Mouse (Mus musculus) lung, embryonic 15.5 days (tissue): ENCODE data around the gene Dpy19l3. TPM values are rescaled to one million over a fixed set of nuclear protein-coding genes. Genes with fewer than 3 reads are reported as not detected.

Experiments
- ATAC-seq: fragments of 200-750 bp; cut with Nextera tagmentation; 2 replicates; pipeline ENCODE4 v1.8.0; 2017; ENCODE audit warnings: moderate number of reproducible peaks, borderline replicate concordance; ENCODE audit not compliant: low FRiP score, low TSS enrichment; ENCODE audit errors: extremely low read depth
- H3K27ac ChIP-seq: fragments of 300-500 bp; sonication (generic); 2 replicates; pipeline ENCODE4 v1.5.1; 2015; ENCODE audit warnings: moderate library complexity, mild to moderate bottlenecking, inconsistent platforms
- H3K27me3 ChIP-seq: fragments of 300-500 bp; sonication (generic); 2 replicates; pipeline ENCODE4 v1.6.1; 2015; ENCODE audit warnings: inconsistent platforms
- H3K36me3 ChIP-seq: fragments of 300-500 bp; sonication (generic); 2 replicates; pipeline ENCODE4 v1.6.1; 2015; ENCODE audit warnings: inconsistent platforms
- H3K4me1 ChIP-seq: fragments of 300-500 bp; sonication (generic); 2 replicates; pipeline ENCODE4 v1.6.1; 2015; ENCODE audit warnings: inconsistent platforms
- H3K4me2 ChIP-seq: fragments of 300-500 bp; sonication (generic); 2 replicates; pipeline ENCODE4 v1.6.1; 2015; ENCODE audit warnings: inconsistent platforms, mild to moderate bottlenecking, moderate library complexity
- H3K4me3 ChIP-seq: fragments of 300-500 bp; sonication (generic); 2 replicates; pipeline ENCODE4 v1.5.1; 2015; ENCODE audit warnings: mild to moderate bottlenecking, inconsistent platforms
- H3K9ac ChIP-seq: fragments of 300-500 bp; sonication (generic); 2 replicates; pipeline ENCODE4 v1.6.1; 2015; ENCODE audit warnings: inconsistent platforms
- H3K9me3 ChIP-seq: fragments of 300-500 bp; sonication (generic); 2 replicates; pipeline ENCODE4 v1.6.1; 2016; ENCODE audit warnings: inconsistent platforms
- WGBS: fragments of 180-500 bp; shearing (Covaris S2); methylation state at CpG from one replicate; pipeline ENCODE4 v1.1.7; 2015; 5-methylcytosine and 5-hydroxymethylcytosine counted together
- polyA plus RNA-seq: library from polyadenylated mRNA; unstranded; fragments of >200 nt; fragmentation: Nextera tagmentation; extraction: Ambion mirVana; gene quantifications from 2 replicates; pipeline ENCODE4 v1.2.1, GENCODE M21; 2015

Dpy19l3 gene
- polyA plus RNA-seq, 1 experiment from 2014 or later: 34.6 TPM

- Histone ChIP-seq H3K9ac (no peak overlapping the region), H3K36me3 (peaks cover 23% of the 10 kb centered on the region), H3K4me3 (no peak overlapping the region), H3K4me1 (peaks cover 9% of the 10 kb centered on the region; the same call in 1 of the 2 replicates), H3K27ac (no peak overlapping the region), H3K9me3 (no peaks in the 10 kb centered on the region), H3K27me3 (no peaks in the 10 kb centered on the region), H3K4me2 (no peak overlapping the region)
- ATAC-seq: no peak
- WGBS: 69% methylated on average over 9 of the region's 9 CpGs
Observed at GRCm38 (mm10) chr7:35648239-35649069, 105.8 kb downstream of the Dpy19l3 start.

- H3K4me3 ChIP-seq: peak within 1 kb of the TSS; percentile 85
- under 1% methylated on average over 59 of the region's 64 CpGs for WGBS
- no peaks in the 10 kb centered on the region for H3K9me3 ChIP-seq
- H3K4me1 ChIP-seq: peaks cover 9% of the 10 kb centered on the region; the same call in 1 of the 2 replicates
- peak within 1 kb of the TSS; percentile 73 for H3K4me2 ChIP-seq
- peak; percentile 89 for ATAC-seq
- peak within 1 kb of the TSS; percentile 88 for H3K9ac ChIP-seq
- peak within 1 kb of the TSS; percentile 69 for H3K27ac ChIP-seq
- no peaks in the 10 kb centered on the region for H3K27me3 ChIP-seq
- peaks cover 35% of the 10 kb centered on the region for H3K36me3 ChIP-seq
Observed at GRCm38 (mm10) chr7:35647101-35647698, 107.1 kb downstream of the Dpy19l3 start, which contains the start of gene Pdcd5. Gene Pdcd5 (minus strand): TSS chr7:35647521.

GRCm38 (mm10) chr7:35646317-35647081 is 107.8 kb downstream of the Dpy19l3 start:
- Histone ChIP-seq H3K9me3 (no peaks in the 10 kb centered on the region), H3K9ac (peak overlapping the region; percentile 88), H3K4me3 (peak overlapping the region; percentile 85), H3K27ac (peak overlapping the region; percentile 69), H3K4me2 (peak overlapping the region; percentile 56), H3K27me3 (no peaks in the 10 kb centered on the region), H3K4me1 (peaks cover 9% of the 10 kb centered on the region; the same call in 1 of the 2 replicates), H3K36me3 (peaks cover 40% of the 10 kb centered on the region)
- ATAC-seq: peak; percentile 64
- 6% methylated on average over 34 of the region's 34 CpGs for WGBS

- Histone ChIP-seq H3K27me3 (no peaks in the 10 kb centered on the region), H3K4me2 (no peak overlapping the region), H3K4me3 (no peak overlapping the region), H3K4me1 (no peaks in the 10 kb centered on the region), H3K9ac (no peak overlapping the region), H3K27ac (no peak overlapping the region), H3K9me3 (no peaks in the 10 kb centered on the region), H3K36me3 (peaks cover 74% of the 10 kb centered on the region)
- 45% methylated on average over 6 of the region's 6 CpGs for WGBS
- ATAC-seq: no peak
Observed at GRCm38 (mm10) chr7:35640072-35640471, 114.2 kb downstream of the Dpy19l3 start.

- H3K4me3 ChIP-seq: no peak overlapping the region
- ATAC-seq: no peak
- WGBS: 91% methylated on average over 9 of the region's 9 CpGs
- H3K9me3 ChIP-seq: no peaks in the 10 kb centered on the region
- H3K36me3 ChIP-seq: peaks cover 56% of the 10 kb centered on the region
- no peaks in the 10 kb centered on the region for H3K27me3 ChIP-seq
- no peak overlapping the region for H3K27ac ChIP-seq
- no peak overlapping the region for H3K9ac ChIP-seq
- no peaks in the 10 kb centered on the region for H3K4me1 ChIP-seq
- no peak overlapping the region for H3K4me2 ChIP-seq
Observed at GRCm38 (mm10) chr7:35636874-35637273, 117.4 kb downstream of the Dpy19l3 start.

GRCm38 (mm10) chr7:35636229-35636628 is 118.0 kb downstream of the Dpy19l3 start:
- H3K4me1 ChIP-seq: no peaks in the 10 kb centered on the region
- WGBS: 49% methylated on average over 6 of the region's 6 CpGs
- no peak overlapping the region for H3K27ac ChIP-seq
- no peak overlapping the region for H3K4me2 ChIP-seq
- peaks cover 56% of the 10 kb centered on the region for H3K36me3 ChIP-seq
- no peak for ATAC-seq
- no peaks in the 10 kb centered on the region for H3K27me3 ChIP-seq
- H3K4me3 ChIP-seq: no peak overlapping the region
- no peaks in the 10 kb centered on the region for H3K9me3 ChIP-seq
- no peak overlapping the region for H3K9ac ChIP-seq

Other genes with a start within 250 kb of the Dpy19l3 start
- gene Tdrd12, start 216.7 kb downstream of the Dpy19l3 start, polyA plus RNA-seq: 0.29 and 0.30 TPM in 2 replicates
- gene Nudt19, start 198.2 kb downstream of the Dpy19l3 start, polyA plus RNA-seq: 50.1 and 52.7 TPM in 2 replicates
- gene Rgs9bp, start 168.9 kb downstream of the Dpy19l3 start, polyA plus RNA-seq: 0.05 and 0.14 TPM in 2 replicates
- gene Ankrd27, start 168.2 kb downstream of the Dpy19l3 start, polyA plus RNA-seq: 33.8 and 35.9 TPM in 2 replicates
- gene Pdcd5, start 106.9 kb downstream of the Dpy19l3 start, polyA plus RNA-seq: 231 and 247 TPM in 2 replicates
- gene Zfp507, start 48.5 kb upstream of the Dpy19l3 start, polyA plus RNA-seq: 20.4 and 20.7 TPM in 2 replicates